9 mouse cellular contexts compared by ENCODE assay signal in genomic region chr6:125603678-125604462, GRCm38 (mm10). TPM values are rescaled to one million over a fixed set of nuclear protein-coding genes. Genes with fewer than 3 reads are reported as not detected.
DNase-seq lines count a peak whose midpoint lies in the region; ATAC-seq and TF ChIP-seq lines count a peak whose summit lies in the region.
"Had no signal": no experiment of that assay in that cellular context is flagged by ENCODE, and none has a peak within 500 bp of the region (broad histone marks: within the 10 kb centered on the region; RNA-seq: fewer than 3 reads in every experiment).

No protein-coding gene starts in this region.

- H3K4me1 ChIP-seq in heart, embryonic 12.5 days (replicated peaks) = peaks cover 8% of the 10 kb centered on the region
- H3K4me1 ChIP-seq in testis, adult 2 months (ENCODE audit: control insufficient read depth, insufficient read depth, low read length) = no peaks in the 10 kb centered on the region; the same call in 1 of the 2 replicates
- H3K4me1 ChIP-seq in liver, embryonic 12.5 days = peaks cover 14% of the 10 kb centered on the region
- H3K4me1 ChIP-seq in stomach, postnatal 0 days (replicated peaks; ENCODE audit: control insufficient read depth, insufficient read depth) = 0 out of 2 replicates have a peak, but pooled peaks cover 2% of the 10 kb centered on the region

- no peak for TF ChIP-seq EP300 in stomach, postnatal 0 days (optimal IDR thresholded peaks at IDR 0.05)

- no peak overlapping the region for H3K27ac ChIP-seq in heart, embryonic 12.5 days (ENCODE audit: poor library complexity, severe bottlenecking)
- H3K27ac ChIP-seq in testis, adult 2 months (ENCODE audit: control insufficient read depth, insufficient read depth, low read depth, low read length) = no peak overlapping the region
- H3K27ac ChIP-seq in liver, embryonic 12.5 days = no peak overlapping the region
- H3K27ac ChIP-seq in stomach, postnatal 0 days (replicated peaks) = no peak overlapping the region

- peak; percentile 14; the same call in 1 of the 2 replicates for TF ChIP-seq CTCF in testis, adult 2 months (IDR thresholded peaks at IDR 0.05; ENCODE audit: control insufficient read depth, insufficient read depth, insufficient replicate concordance, low read depth, low read length)
- TF ChIP-seq CTCF in stomach, postnatal 0 days (IDR thresholded peaks at IDR 0.05; ENCODE audit: low read depth) = no peak

- no peak overlapping the region for H3K4me3 ChIP-seq in heart, embryonic 12.5 days
- H3K4me3 ChIP-seq in testis, adult 2 months (ENCODE audit: control insufficient read depth, low read depth, low read length) = no peak overlapping the region
- H3K4me3 ChIP-seq in liver, embryonic 12.5 days = no peak overlapping the region
- no peak overlapping the region for H3K4me3 ChIP-seq in stomach, postnatal 0 days (ENCODE audit: low read depth, low read length)
- H3K4me3 ChIP-seq: erythroblast, embryonic 14.5 days had no signal

- no peaks in the 10 kb centered on the region for H3K9me3 ChIP-seq in heart, embryonic 12.5 days (replicated peaks)
- no peaks in the 10 kb centered on the region for H3K9me3 ChIP-seq in liver, embryonic 12.5 days (replicated peaks)
- H3K9me3 ChIP-seq in stomach, postnatal 0 days (ENCODE audit: control insufficient read depth, low read length) = no peaks in the 10 kb centered on the region

- DNase-seq in heart, adult 8-10 months (ENCODE audit: low spot score) = peak; percentile 11
- DNase-seq in testis, postnatal 14 days (ENCODE audit: low spot score) = no peak
- no peak for DNase-seq in stomach, postnatal 0 days (ENCODE audit: low spot score)
- no peak for DNase-seq in layer of hippocampus, postnatal 14 days (ENCODE audit: low spot score in 2 of 2)
- DNase-seq in cerebellum, postnatal 25 days = no peak

- H3K4me2 ChIP-seq in heart, embryonic 12.5 days = no peak overlapping the region
- H3K4me2 ChIP-seq in liver, embryonic 12.5 days = peak overlapping the region; percentile 48
- H3K4me2 ChIP-seq in stomach, postnatal 0 days (replicated peaks; ENCODE audit: low read depth) = peak overlapping the region; percentile 32; the same call in 1 of the 2 replicates

- TF ChIP-seq POLR2A in testis, adult 2 months (IDR thresholded peaks at IDR 0.05; ENCODE audit: control insufficient read depth, low read depth, low read length) = no peak

- WGBS in heart, embryonic 12.5 days = 71% methylated on average over 26 of the region's 26 CpGs
- WGBS in liver, embryonic 12.5 days (ENCODE audit: insufficient replicate concordance) = 45% methylated on average over 26 of the region's 26 CpGs
- 65% methylated on average over 26 of the region's 26 CpGs for WGBS in stomach, postnatal 0 days

- no peak overlapping the region for H3K9ac ChIP-seq in heart, embryonic 12.5 days
- H3K9ac ChIP-seq in liver, embryonic 12.5 days = no peak overlapping the region
- H3K9ac ChIP-seq in stomach, postnatal 0 days (ENCODE audit: low read length) = no peak overlapping the region

- no peak for ATAC-seq in heart, embryonic 12.5 days (ENCODE audit: insufficient number of reproducible peaks, low FRiP score)
- no peak for ATAC-seq in liver, embryonic 12.5 days
- ATAC-seq in stomach, postnatal 0 days (ENCODE audit: low FRiP score, low TSS enrichment) = 0 out of 2 replicates have a peak, but pooled peaks have one; percentile 3

- H3K36me3 ChIP-seq in heart, embryonic 12.5 days = no peaks in the 10 kb centered on the region
- H3K36me3 ChIP-seq in testis, adult 2 months (ENCODE audit: control insufficient read depth, insufficient read depth, low read length) = no peaks in the 10 kb centered on the region
- H3K36me3 ChIP-seq in liver, embryonic 12.5 days = no peaks in the 10 kb centered on the region
- H3K36me3 ChIP-seq in stomach, postnatal 0 days (ENCODE audit: control insufficient read depth, insufficient read depth, low read length) = no peaks in the 10 kb centered on the region

- H3K27me3 ChIP-seq in heart, embryonic 12.5 days (replicated peaks) = peaks cover 34% of the 10 kb centered on the region
- no peaks in the 10 kb centered on the region for H3K27me3 ChIP-seq in testis, adult 2 months (ENCODE audit: control insufficient read depth, insufficient read depth, low read length)
- peaks cover 26% of the 10 kb centered on the region for H3K27me3 ChIP-seq in liver, embryonic 12.5 days (replicated peaks)
- no peaks in the 10 kb centered on the region for H3K27me3 ChIP-seq in stomach, postnatal 0 days (ENCODE audit: control insufficient read depth, insufficient read depth, low read length)

RNA-seq across cellular contexts. Expression of gene Vwf, which starts 57.3 kb away (rescaled TPM):
- total RNA-seq in heart, adult 8-10 months (2022) = 100 to 1,000 TPM in 2 of 4 experiments, 10 to 100 TPM in 2; 82.6 to 137 (median 104) TPM
- polyA plus RNA-seq in heart, embryonic 12.5 days (2016; fragmentation: Nextera tagmentation; extraction: Ambion mirVana) = 19.8 and 21.4 TPM in 2 replicates
- polyA plus RNA-seq in testis, adult 2 months (2012; rRNA removed) = 15.4 and 16.5 TPM in 2 replicates
- 19.2 and 21.5 TPM in 2 replicates for polyA plus RNA-seq in liver, embryonic 12.5 days (2016; fragmentation: Nextera tagmentation; extraction: Ambion mirVana)
- polyA plus RNA-seq in stomach, postnatal 0 days (2015; fragmentation: Nextera tagmentation; extraction: Ambion mirVana) = 7.8 and 9.5 TPM in 2 replicates
- 10 to 100 TPM; 29.1 to 32.8 TPM for total RNA-seq in layer of hippocampus, postnatal 14 days (2021)
